Mouse (Mus musculus) liver, embryonic 11.5 days (tissue): Measurements from ENCODE around the gene Cfhr1. TPM values are rescaled to one million over a fixed set of nuclear protein-coding genes. Genes with fewer than 3 reads are reported as not detected.

Source experiments
- ATAC-seq: fragments of 200-750 bp; cut with Nextera tagmentation; replicated peaks from 2 replicates; pipeline ENCODE4 v1.8.0; 2017; ENCODE audit warnings: moderate number of reproducible peaks, mild to moderate bottlenecking, moderate TSS enrichment, moderate library complexity; ENCODE audit not compliant: low FRiP score
- DNase-seq: peaks from one replicate; pipeline ENCODE4 v3.0.0-alpha.2; 2017; ENCODE audit warnings: low spot score
- H3K27ac ChIP-seq: fragments of 300-500 bp; sonication (generic); 2 replicates; pipeline ENCODE4 v1.5.1; 2014; ENCODE audit warnings: mild to moderate bottlenecking, low read depth, low read length, control low read depth
- H3K27me3 ChIP-seq: fragments of 300-500 bp; sonication (generic); replicated peaks from 2 replicates; pipeline ENCODE4 v1.6.1; 2014; ENCODE audit warnings: low read length, mixed read lengths; ENCODE audit not compliant: control insufficient read depth, insufficient read depth
- H3K36me3 ChIP-seq: fragments of 300-500 bp; sonication (generic); 2 replicates; pipeline ENCODE4 v1.6.1; 2014; ENCODE audit warnings: mild to moderate bottlenecking, low read length, moderate library complexity, mixed read lengths; ENCODE audit not compliant: control insufficient read depth, insufficient read depth
- H3K4me1 ChIP-seq: fragments of 300-500 bp; sonication (generic); replicated peaks from 2 replicates; pipeline ENCODE4 v1.6.1; 2014; ENCODE audit warnings: low read length, mixed read lengths; ENCODE audit not compliant: control insufficient read depth, insufficient read depth
- H3K4me2 ChIP-seq: fragments of 300-500 bp; sonication (generic); 2 replicates; pipeline ENCODE4 v1.6.1; 2014; ENCODE audit warnings: mild to moderate bottlenecking, control low read depth, moderate library complexity
- H3K4me3 ChIP-seq: fragments of 300-500 bp; sonication (generic); 2 replicates; pipeline ENCODE4 v1.5.1; 2014; ENCODE audit warnings: low read depth, low read length, control low read depth
- H3K9ac ChIP-seq: fragments of 300-500 bp; sonication (generic); 2 replicates; pipeline ENCODE4 v1.6.1; 2014; ENCODE audit warnings: low read depth, low read length, control low read depth
- H3K9me3 ChIP-seq: fragments of 300-500 bp; sonication (generic); 2 replicates; pipeline ENCODE4 v1.6.1; 2016; ENCODE audit warnings: low read length, inconsistent platforms, mixed read lengths; ENCODE audit not compliant: control insufficient read depth
- WGBS: fragments of 180-500 bp; shearing (Covaris S2); extraction: QIAGEN DNeasy Blood & Tissue Kit; methylation state at CpG from one replicate; pipeline ENCODE4 v1.1.7; 2014; 5-methylcytosine and 5-hydroxymethylcytosine counted together
- polyA plus RNA-seq: library from polyadenylated mRNA; unstranded; fragments of >200 nt; fragmentation: Nextera tagmentation; extraction: Ambion mirVana; gene quantifications from 2 replicates; pipeline ENCODE4 v1.2.1, GENCODE M21; 2014

The Cfhr1 gene
- 0.66 and 0.77 TPM in 2 replicates for polyA plus RNA-seq

GRCm38 (mm10) chr1:139560024-139560423 is at the start of gene Cfhr1:
Cfhr1 (minus strand) TSS chr1:139560272.
- H3K4me3 ChIP-seq: no peak within 1 kb of the TSS
- DNase-seq: no peak
- 60% methylated on average over 1 of the region's 1 CpGs for WGBS
- no peaks in the 10 kb centered on the region for H3K27me3 ChIP-seq
- no peaks in the 10 kb centered on the region for H3K9me3 ChIP-seq
- H3K36me3 ChIP-seq: no peaks in the 10 kb centered on the region
- H3K9ac ChIP-seq: no peak within 1 kb of the TSS
- no peak within 1 kb of the TSS for H3K27ac ChIP-seq
- no peak for ATAC-seq
- H3K4me2 ChIP-seq: no peak within 1 kb of the TSS
- no peaks in the 10 kb centered on the region for H3K4me1 ChIP-seq

- WGBS: 66% methylated on average over 1 of the region's 1 CpGs
- no peak for DNase-seq
These were observed 8.8 kb downstream of the Cfhr1 start for GRCm38 (mm10) chr1:139551311-139551710.

GRCm38 (mm10) chr1:139548536-139548935 is 11.5 kb downstream of the Cfhr1 start:
- DNase-seq (no peak), ATAC-seq (no peak)
- Histone ChIP-seq H3K27me3 (no peaks in the 10 kb centered on the region), H3K4me1 (no peaks in the 10 kb centered on the region), H3K9ac (no peak overlapping the region), H3K27ac (no peak overlapping the region), H3K4me2 (no peak overlapping the region), H3K36me3 (no peaks in the 10 kb centered on the region), H3K9me3 (no peaks in the 10 kb centered on the region), H3K4me3 (no peak overlapping the region)
- WGBS: 71% methylated on average over 1 of the region's 1 CpGs

More at GRCm38 (mm10) chr1:139551311-139551710, 8.8 kb downstream of the Cfhr1 start:
- Histone ChIP-seq H3K27me3 (no peaks in the 10 kb centered on the region), H3K4me1 (no peaks in the 10 kb centered on the region), H3K36me3 (no peaks in the 10 kb centered on the region), H3K9ac (no peak overlapping the region), H3K4me3 (no peak overlapping the region), H3K27ac (no peak overlapping the region), H3K9me3 (no peaks in the 10 kb centered on the region), H3K4me2 (no peak overlapping the region)
- ATAC-seq: no peak

GRCm38 (mm10) chr1:139514556-139514955 is 45.5 kb downstream of the Cfhr1 start:
- no peak overlapping the region for H3K4me3 ChIP-seq
- H3K36me3 ChIP-seq: no peaks in the 10 kb centered on the region
- H3K4me1 ChIP-seq: no peaks in the 10 kb centered on the region
- no peak overlapping the region for H3K9ac ChIP-seq
- DNase-seq: no peak
- WGBS: 84% methylated on average over 12 of the region's 12 CpGs
- H3K27ac ChIP-seq: no peak overlapping the region
- ATAC-seq: no peak
- no peaks in the 10 kb centered on the region for H3K9me3 ChIP-seq
- no peaks in the 10 kb centered on the region for H3K27me3 ChIP-seq
- H3K4me2 ChIP-seq: no peak overlapping the region

GRCm38 (mm10) chr1:139501258-139501752 is 58.8 kb downstream of the Cfhr1 start, which contains the start of gene F13b:
F13b (plus strand) TSS chr1:139501702.
- Histone ChIP-seq H3K9ac (no peak within 1 kb of the TSS), H3K4me1 (no peaks in the 10 kb centered on the region), H3K27ac (no peak within 1 kb of the TSS), H3K27me3 (no peaks in the 10 kb centered on the region), H3K4me3 (no peak within 1 kb of the TSS), H3K36me3 (no peaks in the 10 kb centered on the region), H3K4me2 (no peak within 1 kb of the TSS), H3K9me3 (no peaks in the 10 kb centered on the region)
- no peak for DNase-seq
- no peak for ATAC-seq
- 69% methylated on average over 3 of the region's 3 CpGs for WGBS

GRCm38 (mm10) chr1:139499751-139500150 is 60.3 kb downstream of the Cfhr1 start:
- H3K4me3 ChIP-seq: no peak overlapping the region
- no peak for ATAC-seq

More at GRCm38 (mm10) chr1:139499751-139500150, 60.3 kb downstream of the Cfhr1 start:
- H3K4me2 ChIP-seq: no peak overlapping the region
- no peak for DNase-seq
- no peaks in the 10 kb centered on the region; the same call in 1 of the 2 replicates for H3K36me3 ChIP-seq
- H3K4me1 ChIP-seq: no peaks in the 10 kb centered on the region
- H3K27ac ChIP-seq: no peak overlapping the region
- H3K9ac ChIP-seq: no peak overlapping the region
- no peaks in the 10 kb centered on the region for H3K9me3 ChIP-seq
- H3K27me3 ChIP-seq: no peaks in the 10 kb centered on the region

Other genes starting within 250 kb of the Cfhr1 start
- gene Crb1, start 183.2 kb downstream of the Cfhr1 start, polyA plus RNA-seq: 0.07 and 0.10 TPM in 2 replicates
- 7.8 and 8.2 TPM in 2 replicates for gene Zbtb41, start 138.0 kb downstream of the Cfhr1 start, polyA plus RNA-seq
- 16.1 and 19.0 TPM in 2 replicates for gene Aspm, start 105.5 kb downstream of the Cfhr1 start, polyA plus RNA-seq
- 1.2 and 1.5 TPM in 2 replicates for gene F13b, start 58.6 kb downstream of the Cfhr1 start, polyA plus RNA-seq
- not detected in 2 replicates for gene Gm4788, start 221.0 kb upstream of the Cfhr1 start, polyA plus RNA-seq